Mouse (Mus musculus) 3134 (cell line): Measurements from ENCODE around the gene Agbl1.
"Not testable (repeated sequence)": the region's sequence is repeated elsewhere in the genome, so short reads cannot be mapped to it uniquely, and the experiment has no call there.

Source experiments
- DNase-seq: peaks from one replicate; pipeline ENCODE4 v3.0.0-alpha.2; 2011; ENCODE audit warnings: low spot score; ENCODE audit not compliant: insufficient read length; ENCODE audit errors: extremely low read depth

Gene Agbl1

DNA sequence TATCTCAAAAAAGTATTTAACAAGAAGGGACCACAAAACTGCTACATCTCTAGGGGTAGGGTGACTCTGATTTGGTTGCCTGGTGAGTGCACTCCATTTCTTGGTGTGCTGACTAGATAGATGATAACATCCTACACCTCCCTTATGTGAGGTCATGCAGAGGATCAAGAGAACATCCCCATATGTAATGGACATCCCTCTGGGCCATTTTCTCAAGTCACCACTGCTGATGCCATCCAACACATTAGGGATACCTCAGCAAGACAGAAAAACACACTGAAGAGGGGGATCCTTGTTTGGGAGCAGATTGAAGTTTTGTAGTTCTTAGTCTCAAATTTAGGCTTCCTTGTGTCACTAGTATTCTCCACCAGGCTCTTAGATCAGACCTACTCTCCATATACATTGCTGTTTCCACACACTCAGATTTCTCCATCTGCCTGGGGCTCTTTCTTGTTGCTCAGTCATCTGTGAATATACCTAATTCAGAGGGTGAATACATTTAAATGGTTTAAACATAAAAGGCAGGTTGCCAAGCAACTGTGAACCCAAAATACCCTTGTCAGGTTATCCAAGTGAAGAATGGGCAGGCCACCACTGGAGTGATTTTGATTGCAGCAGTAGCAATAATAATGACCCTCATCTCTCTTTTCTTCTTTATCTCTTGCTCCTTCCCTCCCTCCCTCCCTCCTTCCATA lies 331.0 kb downstream of the Agbl1 start:
- no peak for DNase-seq

- DNase-seq, result no peak
These were observed 332.8 kb downstream of the Agbl1 start for GRCm38 (mm10) chr7:76562506-76562905.

DNA sequence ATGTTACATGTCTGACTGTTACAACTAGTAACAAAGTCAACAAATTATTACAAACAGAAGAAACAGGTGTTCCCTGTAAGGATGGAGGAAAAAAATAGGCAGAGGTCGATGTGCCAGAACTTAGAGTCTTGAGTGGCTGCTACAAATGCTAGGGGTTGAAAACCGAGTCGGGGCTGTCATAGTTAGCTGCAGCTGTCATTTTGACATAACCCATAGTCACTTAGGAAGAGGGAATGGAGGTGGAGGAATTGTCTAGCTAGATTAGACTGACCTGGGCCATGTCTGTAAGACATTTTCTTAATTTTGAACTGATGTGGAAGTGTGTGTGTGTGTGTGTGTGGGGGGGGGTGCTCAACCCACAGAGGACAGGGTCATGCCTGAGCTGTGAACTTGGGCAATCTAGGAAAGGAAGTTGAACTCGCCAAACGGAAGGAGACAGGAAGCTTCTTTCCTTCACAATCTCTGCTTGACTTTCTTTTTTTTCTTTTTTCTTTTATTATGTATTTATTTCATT lies 364.9 kb downstream of the Agbl1 start:
- DNase-seq, result no peak

DNA sequence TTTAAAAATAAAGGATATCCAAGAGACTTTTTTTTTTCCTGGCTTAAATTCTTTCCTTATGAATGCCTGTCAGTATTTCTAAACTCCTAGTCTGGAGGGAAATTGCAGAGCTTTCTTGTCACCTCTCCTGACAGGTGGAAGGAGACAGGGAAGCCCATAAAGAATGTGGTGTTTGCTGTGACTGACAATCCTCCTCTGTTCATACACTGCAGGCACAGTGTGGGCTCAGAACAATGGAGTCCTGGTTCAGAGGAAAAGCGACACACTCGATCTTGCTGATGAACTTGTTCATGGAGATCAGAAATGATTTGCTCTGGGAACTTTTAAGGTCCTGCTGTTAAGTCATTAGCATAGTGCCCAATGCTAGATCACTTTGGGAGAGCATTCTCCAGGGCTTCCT lies 368.1 kb downstream of the Agbl1 start:
- no peak for DNase-seq

DNA sequence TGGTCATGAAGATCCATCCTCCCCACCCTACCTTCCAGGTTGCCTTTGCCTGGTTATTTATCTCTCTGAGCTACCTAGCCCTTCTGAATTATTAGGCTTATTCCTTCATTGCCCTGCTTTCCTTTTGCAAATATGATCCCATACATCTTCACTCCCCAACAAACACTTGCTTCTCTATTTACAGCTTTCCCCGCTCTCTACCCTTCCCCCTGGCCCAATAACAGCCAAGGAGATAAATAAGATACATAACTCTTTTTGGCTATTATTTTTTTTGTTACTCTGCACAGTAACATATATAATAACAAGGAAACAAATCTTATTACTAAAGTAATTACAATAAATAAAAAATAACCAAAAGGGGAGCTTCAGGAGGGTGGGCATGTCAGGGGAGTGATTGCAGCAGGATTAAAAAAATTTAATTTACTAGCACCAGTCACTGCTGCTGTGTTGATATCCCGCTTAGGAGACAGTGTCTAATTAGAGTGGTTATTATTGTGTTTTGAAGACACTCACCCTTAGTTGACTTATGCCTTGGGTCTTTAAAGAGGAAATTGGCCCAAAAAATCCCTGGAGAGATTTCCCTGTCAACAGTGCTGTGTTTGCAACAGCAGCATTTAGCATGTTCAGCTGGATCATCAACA lies 370.5 kb downstream of the Agbl1 start:
- DNase-seq, result no peak

DNA sequence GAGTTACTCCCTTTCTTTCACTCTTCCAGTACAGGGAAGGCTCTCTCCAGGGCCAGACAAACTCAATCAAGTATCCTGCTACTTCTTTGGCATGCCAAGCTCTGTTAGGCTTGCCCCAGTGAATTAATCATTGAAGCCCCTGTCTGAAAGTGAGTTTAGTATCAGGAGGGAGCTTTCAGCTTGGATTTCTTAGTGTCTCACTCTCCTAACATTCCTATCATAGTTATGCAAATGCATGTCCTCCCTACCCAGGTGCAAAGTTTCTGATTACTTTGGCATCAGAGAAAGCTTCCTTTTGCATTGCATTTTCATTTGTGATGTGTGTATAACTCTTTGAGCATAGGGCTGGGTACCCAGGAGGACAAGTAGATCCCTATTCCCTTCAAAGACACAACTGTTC lies 399.8 kb downstream of the Agbl1 start:
- no peak for DNase-seq

GRCm38 (mm10) chr7:76650984-76651383 lies 421.3 kb downstream of the Agbl1 start:
- DNase-seq, result no peak

DNA sequence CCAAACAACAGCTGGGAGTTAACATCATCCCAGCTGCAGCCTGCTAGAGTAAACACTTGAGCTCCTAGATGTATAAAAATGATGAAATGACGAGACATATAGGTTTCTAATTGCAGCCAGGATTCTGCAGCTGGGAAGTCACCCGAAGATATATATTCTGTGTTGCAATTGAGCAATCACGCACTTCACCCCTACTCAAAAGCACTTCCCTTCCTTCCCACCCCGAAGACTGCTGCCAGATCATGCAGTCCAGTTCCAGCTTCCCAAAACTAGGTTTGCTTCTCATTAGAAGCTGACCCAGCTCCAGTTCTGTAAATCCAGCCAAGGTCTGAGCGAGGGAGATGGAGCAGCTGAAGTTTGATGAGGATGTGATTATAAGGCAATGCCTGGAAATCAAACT lies 431.4 kb downstream of the Agbl1 start:
- DNase-seq, result no peak

GRCm38 (mm10) chr7:76674856-76675255 lies 445.2 kb downstream of the Agbl1 start:
- no peak for DNase-seq

DNA sequence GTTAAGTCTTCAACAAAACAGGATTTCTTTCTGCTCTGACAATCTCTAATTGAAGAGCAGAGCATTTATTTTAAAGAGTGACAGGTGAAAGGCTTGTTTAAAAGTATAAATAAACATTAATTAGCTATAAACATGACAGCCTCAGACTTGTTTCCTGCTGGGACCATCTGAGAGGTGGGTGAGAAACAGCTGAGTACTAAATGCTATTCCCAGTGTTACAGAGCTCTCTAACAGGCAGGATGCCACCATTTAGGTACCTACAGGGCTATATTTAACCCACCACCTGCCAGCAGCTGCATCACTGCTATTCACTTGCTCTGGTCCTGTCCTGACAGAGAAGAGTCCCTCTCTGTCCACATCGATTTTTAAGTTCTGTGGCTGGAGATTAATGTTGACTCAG lies 471.5 kb downstream of the Agbl1 start:
- no peak for DNase-seq

GRCm38 (mm10) chr7:76732220-76732619 lies 502.5 kb downstream of the Agbl1 start:
- DNase-seq, result not testable (repeated sequence)

GRCm38 (mm10) chr7:76777237-76777855 lies 547.7 kb downstream of the Agbl1 start:
- DNase-seq, result no peak

GRCm38 (mm10) chr7:76780446-76780845 lies 550.8 kb downstream of the Agbl1 start:
- DNase-seq, result no peak

GRCm38 (mm10) chr7:76788561-76789306 lies 559.0 kb downstream of the Agbl1 start:
- no peak for DNase-seq

GRCm38 (mm10) chr7:76790041-76790440 lies 560.4 kb downstream of the Agbl1 start:
- no peak for DNase-seq

- no peak for DNase-seq
These were observed 561.6 kb downstream of the Agbl1 start for GRCm38 (mm10) chr7:76791247-76791646.

DNA sequence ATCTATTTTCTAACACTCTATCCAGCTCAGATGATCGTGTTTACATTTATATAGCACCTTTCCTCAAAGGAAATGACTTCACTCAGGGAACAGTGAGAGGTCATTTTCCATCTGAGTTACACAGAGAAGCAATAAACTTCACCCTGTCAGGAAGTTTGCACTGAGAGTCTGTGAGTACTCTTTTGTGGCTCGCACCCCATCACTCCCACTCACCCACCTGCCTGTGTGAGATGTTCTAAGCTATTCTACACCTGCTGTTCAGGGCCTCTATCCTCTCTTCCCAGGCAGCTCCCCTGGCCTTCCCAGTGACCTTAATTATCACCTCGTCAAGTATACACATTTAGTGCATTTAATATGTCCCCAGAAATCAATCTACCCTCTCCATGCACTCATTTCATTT lies 580.3 kb downstream of the Agbl1 start:
- no peak for DNase-seq

DNA sequence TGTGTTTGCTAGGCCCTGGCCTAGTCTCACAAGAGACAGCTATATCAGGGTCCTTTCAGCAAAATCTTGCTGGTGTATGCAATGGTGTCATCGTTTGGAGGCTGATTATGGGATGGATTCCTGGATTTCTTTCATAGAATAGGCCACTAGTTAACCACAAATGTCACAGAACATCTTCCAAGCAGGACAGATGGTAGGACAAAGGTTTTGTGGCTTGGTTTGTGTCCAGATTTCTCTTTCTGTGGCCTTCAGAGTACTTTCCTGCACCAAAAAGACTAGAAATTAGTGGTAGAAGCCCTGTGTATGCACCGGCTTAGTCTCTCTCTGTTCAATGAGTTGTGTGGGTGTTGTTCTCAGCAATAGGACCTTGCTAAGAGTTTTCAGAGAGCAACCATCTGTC lies 590.9 kb downstream of the Agbl1 start:
- DNase-seq, result no peak

GRCm38 (mm10) chr7:76842146-76842545 lies 612.5 kb downstream of the Agbl1 start:
- DNase-seq, result no peak

GRCm38 (mm10) chr7:76889416-76890209 lies 659.9 kb downstream of the Agbl1 start:
- DNase-seq, result no peak
